Mouse (Mus musculus): ENCODE data around the gene Fnbp1l.

GRCm38 (mm10) chr3:122510240-122510750, 109.2 kb downstream of the Fnbp1l start:
- TF ChIP-seq CTCF (IDR thresholded peaks at IDR 0.05; ENCODE audit: low read depth) (no peak), EP300 (IDR thresholded peaks at IDR 0.05; ENCODE audit: low read depth) (no peak)
